Mouse (Mus musculus): Measurements from ENCODE around the gene Ccdc92.

Ccdc92 gene

GRCm38 (mm10) chr5:124860013-124860412, 2.2 kb downstream of the Ccdc92 start:
- peak; percentile 50 for DNase-seq (ENCODE audit: low read depth, low spot score)

GRCm38 (mm10) chr5:124854202-124854601, 8.0 kb downstream of the Ccdc92 start:
- DNase-seq (ENCODE audit: low read depth, low spot score), result no peak

GRCm38 (mm10) chr5:124853079-124853478, 9.1 kb downstream of the Ccdc92 start:
- no peak for DNase-seq (ENCODE audit: low read depth, low spot score)

GRCm38 (mm10) chr5:124852294-124852693, 9.9 kb downstream of the Ccdc92 start:
- DNase-seq (ENCODE audit: low read depth, low spot score), result no peak

- DNase-seq (ENCODE audit: low read depth, low spot score), result no peak
Observed at GRCm38 (mm10) chr5:124851572-124851971, 10.7 kb downstream of the Ccdc92 start.

- DNase-seq (ENCODE audit: low read depth, low spot score), result no peak
Observed at GRCm38 (mm10) chr5:124848994-124849393, 13.2 kb downstream of the Ccdc92 start.

- DNase-seq (ENCODE audit: low read depth, low spot score), result no peak
Observed at GRCm38 (mm10) chr5:124847014-124847413, 15.2 kb downstream of the Ccdc92 start.

GRCm38 (mm10) chr5:124844929-124845328, 17.3 kb downstream of the Ccdc92 start:
- DNase-seq (ENCODE audit: low read depth, low spot score), result no peak

- DNase-seq (ENCODE audit: low read depth, low spot score), result no peak
Observed at GRCm38 (mm10) chr5:124843386-124843785, 18.8 kb downstream of the Ccdc92 start.

- no peak for DNase-seq (ENCODE audit: low read depth, low spot score)
Observed at GRCm38 (mm10) chr5:124840669-124841068, 21.6 kb downstream of the Ccdc92 start.

- DNase-seq (ENCODE audit: low read depth, low spot score), result no peak
Observed at GRCm38 (mm10) chr5:124840202-124840601, 22.0 kb downstream of the Ccdc92 start.

GRCm38 (mm10) chr5:124836621-124837020, 25.6 kb downstream of the Ccdc92 start:
- no peak for DNase-seq (ENCODE audit: low read depth, low spot score)

GRCm38 (mm10) chr5:124836075-124836474, 26.1 kb downstream of the Ccdc92 start:
- no peak for DNase-seq (ENCODE audit: low read depth, low spot score)

GRCm38 (mm10) chr5:124835218-124835617, 27.0 kb downstream of the Ccdc92 start:
- no peak for DNase-seq (ENCODE audit: low read depth, low spot score)

GRCm38 (mm10) chr5:124830331-124830730, 31.9 kb downstream of the Ccdc92 start:
- no peak for DNase-seq (ENCODE audit: low read depth, low spot score)

GRCm38 (mm10) chr5:124822128-124822894, 39.9 kb downstream of the Ccdc92 start:
- no peak for DNase-seq (ENCODE audit: low read depth, low spot score)

- DNase-seq (ENCODE audit: low read depth, low spot score), result no peak
Observed at GRCm38 (mm10) chr5:124817050-124817449, 45.2 kb downstream of the Ccdc92 start.

GRCm38 (mm10) chr5:124814797-124815196, 47.4 kb downstream of the Ccdc92 start:
- DNase-seq (ENCODE audit: low read depth, low spot score), result no peak

GRCm38 (mm10) chr5:124812466-124812865, 49.8 kb downstream of the Ccdc92 start:
- no peak for DNase-seq (ENCODE audit: low read depth, low spot score)

- DNase-seq (ENCODE audit: low read depth, low spot score), result no peak
Observed at GRCm38 (mm10) chr5:124809708-124810366, 52.4 kb downstream of the Ccdc92 start.

GRCm38 (mm10) chr5:124792112-124792511, 70.1 kb downstream of the Ccdc92 start:
- DNase-seq (ENCODE audit: low read depth, low spot score), result no peak

GRCm38 (mm10) chr5:124785650-124786049, 76.6 kb downstream of the Ccdc92 start:
- peak; percentile 30 for DNase-seq (ENCODE audit: low read depth, low spot score)

All from CD4-positive, CD25-positive, alpha-beta regulatory T cell, adult 2 months (primary cell).